Mouse (Mus musculus) erythroblast, embryonic 14.5 days (primary cell): ENCODE measurements around the gene Tfap4. TPM values are rescaled to one million over a fixed set of nuclear protein-coding genes. Genes with fewer than 3 reads are reported as not detected.

Experiments used
- H3K27me3 ChIP-seq: 2 replicates; pipeline ENCODE4 v1.6.1; 2012; ENCODE audit warnings: inconsistent platforms; ENCODE audit not compliant: control insufficient read depth
- H3K36me3 ChIP-seq: 2 replicates; pipeline ENCODE4 v1.6.1; 2012; ENCODE audit warnings: mild to moderate bottlenecking, inconsistent platforms; ENCODE audit not compliant: control insufficient read depth
- H3K4me1 ChIP-seq: 2 replicates; pipeline ENCODE4 v1.6.1; 2012; ENCODE audit warnings: inconsistent platforms; ENCODE audit not compliant: control insufficient read depth
- H3K4me3 ChIP-seq: replicated peaks from 2 replicates; pipeline ENCODE3; 2012; ENCODE audit warnings: moderate library complexity, mild to moderate bottlenecking, inconsistent platforms
- H3K9me3 ChIP-seq: 2 replicates; pipeline ENCODE4 v1.6.1; 2012; ENCODE audit warnings: low read length, inconsistent platforms, mixed read lengths; ENCODE audit not compliant: control insufficient read depth
- GATA1 ChIP-seq: IDR thresholded peaks from 2 replicates; pipeline ENCODE4 v1.6.1; 2012; ENCODE audit warnings: low read length, inconsistent platforms, mixed read lengths
- TAL1 ChIP-seq: IDR thresholded peaks from 3 replicates; pipeline ENCODE4 v1.6.1; 2012; ENCODE audit warnings: low read length, inconsistent platforms, mixed read lengths
- polyA plus RNA-seq: library from polyadenylated mRNA; stranded (reverse); fragments of >175 nt; gene quantifications from 2 replicates; pipeline ENCODE4 v1.2.3, GENCODE M21; 2012

Gene Tfap4
- polyA plus RNA-seq, 1 experiment, result 1.0 TPM

DNA sequence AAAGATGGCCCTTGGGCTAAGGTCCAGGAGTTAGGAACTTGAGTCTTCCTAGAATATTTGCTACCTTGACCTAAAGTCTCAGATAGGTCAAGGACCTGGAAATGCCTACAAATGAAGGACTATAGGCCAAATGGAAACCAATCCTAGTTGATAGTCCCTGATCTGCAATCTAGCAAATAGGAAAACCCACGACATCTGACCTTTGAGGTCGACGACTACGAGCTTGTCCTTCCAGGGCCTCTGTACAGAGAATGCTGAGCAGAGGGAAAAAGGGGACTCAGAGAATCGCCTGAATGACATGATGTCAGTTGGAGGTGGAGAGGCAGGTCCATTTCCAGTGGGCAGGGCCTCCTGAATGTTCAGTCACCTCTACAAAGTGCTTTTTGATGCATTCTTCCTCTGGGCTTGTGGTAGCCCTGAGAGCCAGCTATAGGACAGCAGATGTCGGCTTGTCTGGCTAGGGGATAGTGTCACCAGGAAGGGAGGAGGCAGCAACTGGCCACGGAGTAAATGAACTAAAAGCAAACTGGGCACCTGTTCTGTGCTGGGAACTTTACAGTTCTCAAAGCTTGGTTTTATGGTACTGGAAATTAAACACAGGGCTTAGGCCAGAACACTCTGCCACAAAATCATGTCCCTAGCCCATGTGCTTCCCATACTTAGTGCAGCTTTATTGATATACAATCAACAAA is 36.2 kb downstream of the Tfap4 start:
- Histone ChIP-seq H3K36me3 (no peaks in the 10 kb centered on the region), H3K4me1 (peaks cover 5% of the 10 kb centered on the region), H3K4me3 (no peak overlapping the region), H3K9me3 (0 out of 2 replicates have a peak, but pooled peaks cover 2% of the 10 kb centered on the region), H3K27me3 (no peaks in the 10 kb centered on the region)
- TF ChIP-seq GATA1, result no peak
- TF ChIP-seq TAL1, result no peak

DNA sequence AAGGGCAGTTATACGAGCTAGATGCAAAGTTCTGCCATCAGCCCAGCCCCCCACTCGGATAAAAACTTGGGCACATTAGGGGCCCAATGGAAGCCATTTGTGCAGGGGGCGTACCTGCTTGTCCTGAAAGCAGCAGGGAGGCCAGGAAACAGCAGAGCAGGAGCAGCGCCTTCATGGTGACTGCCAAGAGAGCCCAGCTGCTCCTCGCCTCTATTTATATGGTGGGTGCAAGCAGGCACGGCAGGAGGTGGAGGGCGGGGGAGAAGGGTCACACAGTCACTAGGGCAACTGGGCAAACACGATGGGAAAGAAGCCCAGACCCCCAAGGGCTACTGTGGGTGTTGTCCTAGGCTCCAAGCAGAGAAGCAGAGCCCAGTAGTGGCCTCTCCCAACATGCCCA is 36.8 kb downstream of the Tfap4 start:
- no peaks in the 10 kb centered on the region for H3K27me3 ChIP-seq
- H3K9me3 ChIP-seq, result 0 out of 2 replicates have a peak, but pooled peaks cover 2% of the 10 kb centered on the region
- no peak overlapping the region for H3K4me3 ChIP-seq
- peaks cover 5% of the 10 kb centered on the region for H3K4me1 ChIP-seq
- TF ChIP-seq TAL1 (no peak), GATA1 (no peak)
- H3K36me3 ChIP-seq, result no peaks in the 10 kb centered on the region

DNA sequence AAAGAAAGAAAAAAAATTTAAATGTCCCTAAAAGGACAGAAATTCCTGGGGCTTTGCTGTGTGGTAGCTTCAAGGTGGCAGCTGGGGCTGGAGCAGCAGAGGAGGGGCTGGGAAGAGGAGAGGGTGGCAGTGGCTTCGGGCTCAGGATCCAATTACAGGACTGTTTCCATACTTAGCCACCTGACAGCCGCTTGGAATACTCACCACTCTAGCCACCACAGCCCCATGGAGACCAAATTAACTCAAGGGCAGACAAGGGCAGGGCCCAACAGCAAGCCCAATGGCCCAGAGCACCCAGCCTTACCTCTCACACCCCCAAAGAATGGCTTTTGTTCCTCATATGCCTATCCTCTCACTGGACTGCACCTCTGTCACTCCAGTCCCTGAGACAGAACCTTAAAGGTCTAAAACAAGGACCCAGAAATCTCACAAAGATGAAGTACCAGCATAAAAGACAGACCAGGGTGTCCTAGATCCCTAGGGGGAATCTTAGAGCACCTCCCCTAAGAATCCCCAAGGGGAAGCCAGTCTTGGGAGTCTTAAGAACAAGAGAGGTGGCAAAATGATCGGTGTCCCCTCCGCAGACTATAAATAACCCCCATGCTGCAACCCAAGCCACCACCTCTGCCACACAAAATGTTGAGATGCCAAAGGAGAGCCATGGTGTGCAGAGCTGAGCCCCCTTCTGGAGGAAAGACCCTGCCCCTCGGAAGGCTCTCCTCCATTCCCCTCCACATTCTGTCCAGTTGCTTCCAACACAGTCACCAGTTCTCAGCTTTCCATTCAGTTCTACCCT is 37.7 kb downstream of the Tfap4 start:
- H3K4me1 ChIP-seq, result peaks cover 5% of the 10 kb centered on the region
- H3K9me3 ChIP-seq, result no peaks in the 10 kb centered on the region
- no peaks in the 10 kb centered on the region for H3K27me3 ChIP-seq
- no peak overlapping the region for H3K4me3 ChIP-seq
- no peak for TF ChIP-seq GATA1
- TF ChIP-seq TAL1, result no peak
- no peaks in the 10 kb centered on the region for H3K36me3 ChIP-seq

DNA sequence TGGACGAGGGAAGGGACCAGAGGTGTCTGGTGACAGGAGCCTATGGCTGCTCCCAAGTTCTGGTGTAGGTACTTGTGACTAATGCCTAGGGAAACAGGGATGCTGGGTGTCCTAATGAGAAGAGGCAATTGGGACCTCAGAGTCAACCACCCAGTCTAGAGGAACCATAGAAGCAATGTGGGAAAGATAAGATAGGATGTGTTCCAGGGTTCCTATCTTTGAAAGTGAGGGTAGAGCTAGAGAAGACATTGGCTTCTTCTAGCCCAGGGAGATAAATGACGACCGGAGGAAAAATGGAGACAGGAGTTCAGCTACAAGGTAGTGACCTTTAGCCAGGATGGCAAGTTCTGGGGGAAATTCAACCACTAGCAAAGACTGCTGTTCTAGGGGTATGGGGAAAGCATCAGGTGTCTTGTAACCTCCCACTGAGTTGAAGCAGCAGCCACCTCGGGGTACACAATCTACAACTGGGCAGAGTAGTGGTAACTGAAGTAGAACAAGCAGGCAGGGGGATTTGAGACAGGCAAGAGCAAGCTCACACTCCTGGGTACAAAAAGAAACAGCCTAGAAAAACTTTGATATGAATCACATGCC is 38.5 kb downstream of the Tfap4 start:
- no peaks in the 10 kb centered on the region for H3K9me3 ChIP-seq
- no peak overlapping the region for H3K4me3 ChIP-seq
- no peak for TF ChIP-seq TAL1
- TF ChIP-seq GATA1, result no peak
- H3K36me3 ChIP-seq, result no peaks in the 10 kb centered on the region
- peaks cover 5% of the 10 kb centered on the region for H3K4me1 ChIP-seq
- no peaks in the 10 kb centered on the region for H3K27me3 ChIP-seq

DNA sequence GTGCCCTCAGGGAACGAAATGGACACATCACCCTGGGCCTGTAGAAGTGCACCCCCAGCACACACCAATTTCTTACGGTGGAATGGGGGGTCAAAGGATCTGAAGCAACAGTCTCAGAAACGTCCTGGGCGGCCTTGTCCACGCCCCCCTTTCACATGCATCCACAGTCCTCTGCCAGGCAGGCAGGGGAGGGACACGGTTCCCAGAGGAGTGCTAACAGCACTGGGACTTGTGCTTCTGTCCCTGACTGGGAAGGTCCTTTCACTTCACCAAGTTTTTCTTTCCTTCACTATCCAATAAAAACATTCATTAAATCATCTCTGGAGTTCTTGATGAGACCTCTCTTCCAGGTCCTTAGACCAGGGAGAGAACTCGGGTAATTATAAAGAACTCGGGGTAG is 39.0 kb downstream of the Tfap4 start:
- Histone ChIP-seq H3K4me1 (peaks cover 5% of the 10 kb centered on the region), H3K36me3 (no peaks in the 10 kb centered on the region), H3K9me3 (no peaks in the 10 kb centered on the region), H3K4me3 (no peak overlapping the region), H3K27me3 (no peaks in the 10 kb centered on the region)
- TF ChIP-seq TAL1 (no peak), GATA1 (no peak)

DNA sequence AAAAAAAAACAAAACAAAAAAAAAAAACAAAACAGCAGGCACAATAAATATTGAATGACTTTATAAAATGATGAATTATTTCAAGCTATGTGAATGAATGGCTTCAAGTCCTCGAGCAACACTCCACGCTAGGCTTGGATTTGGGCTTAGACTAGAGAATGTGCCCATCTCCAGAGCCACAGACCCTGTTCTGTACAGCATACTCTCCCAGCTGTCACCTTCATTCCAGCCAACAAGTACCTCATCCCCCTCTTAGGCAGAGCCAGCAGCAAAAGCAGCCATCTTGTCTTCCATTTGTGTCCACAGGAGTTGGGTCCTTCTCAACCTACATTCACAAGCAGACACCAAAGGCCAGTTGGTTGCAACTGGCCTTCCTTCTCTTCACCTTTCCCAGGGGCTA is 39.8 kb downstream of the Tfap4 start:
- Histone ChIP-seq H3K27me3 (no peaks in the 10 kb centered on the region), H3K9me3 (no peaks in the 10 kb centered on the region), H3K36me3 (no peaks in the 10 kb centered on the region), H3K4me1 (peaks cover 5% of the 10 kb centered on the region), H3K4me3 (no peak overlapping the region)
- TF ChIP-seq TAL1 (no peak), GATA1 (no peak)

DNA sequence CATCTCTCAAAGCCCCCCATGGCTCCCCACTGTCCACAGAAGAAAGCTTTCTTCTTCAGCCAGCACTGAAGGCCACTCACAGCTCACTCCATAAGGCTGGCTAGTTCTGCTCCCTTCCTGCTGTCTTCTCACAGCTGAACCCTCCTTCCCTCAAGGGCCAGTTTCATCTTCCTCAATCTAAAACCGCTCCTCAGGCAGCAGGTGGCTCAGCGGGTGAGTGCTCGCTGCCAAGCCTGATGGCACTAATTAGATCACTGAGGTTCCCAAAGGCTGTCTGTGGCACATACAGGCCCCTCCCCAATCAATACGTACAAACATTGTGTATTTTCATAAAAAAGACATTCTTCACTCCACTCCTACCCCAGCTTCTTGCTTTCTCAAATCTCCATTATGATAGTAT is 40.5 kb downstream of the Tfap4 start:
- Histone ChIP-seq H3K27me3 (no peaks in the 10 kb centered on the region), H3K4me3 (no peak overlapping the region), H3K36me3 (no peaks in the 10 kb centered on the region), H3K9me3 (no peaks in the 10 kb centered on the region), H3K4me1 (peaks cover 6% of the 10 kb centered on the region)
- TF ChIP-seq TAL1 (no peak), GATA1 (no peak)

DNA sequence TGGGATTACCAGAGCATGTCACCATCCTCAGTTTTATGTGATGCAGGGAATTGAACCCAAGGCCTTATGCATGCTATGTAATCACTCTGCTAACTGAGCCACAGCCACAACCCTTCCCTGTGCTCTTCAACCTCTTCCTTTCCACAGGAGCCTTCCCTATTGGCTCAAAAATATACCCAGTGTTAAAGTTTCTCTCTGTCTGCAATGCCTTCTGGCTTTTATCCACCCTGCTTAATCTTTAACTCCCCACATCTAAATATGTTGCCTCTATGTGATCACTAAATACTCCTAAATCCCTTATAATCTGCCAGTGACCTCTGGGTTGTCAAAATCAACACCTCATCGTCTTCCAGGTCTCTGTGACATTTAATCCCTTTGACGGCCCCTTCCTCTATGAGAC is 41.7 kb downstream of the Tfap4 start:
- no peak overlapping the region for H3K4me3 ChIP-seq
- TF ChIP-seq TAL1 (no peak), GATA1 (no peak)
- peaks cover 6% of the 10 kb centered on the region for H3K4me1 ChIP-seq
- H3K9me3 ChIP-seq, result no peaks in the 10 kb centered on the region
- no peaks in the 10 kb centered on the region for H3K36me3 ChIP-seq
- H3K27me3 ChIP-seq, result no peaks in the 10 kb centered on the region

DNA sequence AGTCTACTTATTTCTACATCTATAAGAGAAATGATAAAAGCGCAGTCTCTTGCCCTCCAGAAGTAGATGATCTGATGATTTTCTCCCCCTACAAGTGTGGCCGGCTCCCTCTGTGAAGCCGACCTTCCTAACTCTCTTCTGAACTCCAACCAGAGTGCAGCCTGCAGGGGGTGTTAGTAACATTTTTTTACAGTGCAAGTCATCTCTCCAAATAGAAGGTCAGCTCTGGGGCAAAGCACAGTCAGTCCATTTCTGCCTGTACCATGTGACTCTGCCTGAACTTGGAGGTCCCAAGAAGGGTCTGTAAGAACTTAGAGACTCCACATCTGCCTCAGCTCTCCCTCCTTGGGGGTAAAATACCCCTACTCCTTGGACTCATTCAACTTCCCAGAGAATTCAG is 45.3 kb downstream of the Tfap4 start:
- TF ChIP-seq GATA1, result no peak
- no peak for TF ChIP-seq TAL1

More for the DNA sequence above, 45.3 kb downstream of the Tfap4 start:
- Histone ChIP-seq H3K9me3 (no peaks in the 10 kb centered on the region), H3K4me3 (no peak overlapping the region), H3K36me3 (no peaks in the 10 kb centered on the region), H3K27me3 (no peaks in the 10 kb centered on the region), H3K4me1 (peaks cover 1% of the 10 kb centered on the region; the same call in 1 of the 2 replicates)
